Mouse (Mus musculus) heart, postnatal 0 days (tissue): Measurements from ENCODE around the gene Slc28a1.

Experiments used
- CTCF ChIP-seq: IDR thresholded peaks from 2 replicates; pipeline ENCODE4 v1.5.1; 2016; ENCODE audit warnings: antibody characterized with exemption, control low read depth, low read depth
- EP300 ChIP-seq: IDR thresholded peaks from 2 replicates; pipeline ENCODE4 v1.6.1; 2016; ENCODE audit warnings: antibody characterized with exemption, low read depth

- peak; percentile 5; the same call in 1 of the 2 replicates for TF ChIP-seq CTCF
- peak; percentile 54; the same call in 1 of the 2 replicates for TF ChIP-seq EP300
These were observed 18.3 kb downstream of the Slc28a1 start for GRCm38 (mm10) chr7:81132851-81133279.
